Comparison of ENCODE assay signal across 9 mouse cellular contexts in genomic region chr1:87510166-87510691, GRCm38 (mm10). TPM values are rescaled to one million over a fixed set of nuclear protein-coding genes. Genes with fewer than 3 reads are reported as not detected.
A peak's percentile ranks its signal among the peaks of the same experiment; 100 is the strongest.
DNase-seq lines count a peak whose midpoint lies in the region; ATAC-seq lines count a peak whose summit lies in the region.
"Had no signal": no experiment of that assay in that cellular context is flagged by ENCODE, and none has a peak within 500 bp of the region (broad histone marks: within the 10 kb centered on the region; RNA-seq: fewer than 3 reads in every experiment).

No protein-coding gene starts in this region.

- peaks cover 61% of the 10 kb centered on the region for H3K27me3 ChIP-seq in embryonic facial prominence, embryonic 13.5 days
- peaks cover 26% of the 10 kb centered on the region for H3K27me3 ChIP-seq in hindbrain, embryonic 14.5 days (ENCODE audit: control insufficient read depth, insufficient read depth, low read length)
- peaks cover 70% of the 10 kb centered on the region for H3K27me3 ChIP-seq in limb, embryonic 13.5 days
- peaks cover 28% of the 10 kb centered on the region for H3K27me3 ChIP-seq in neural tube, embryonic 11.5 days (ENCODE audit: control insufficient read depth, insufficient read depth, low read length)

- peak; percentile 45; the same call in 1 of the 2 replicates for ATAC-seq in embryonic facial prominence, embryonic 13.5 days (ENCODE audit: insufficient number of reproducible peaks, insufficient read depth, low FRiP score, low TSS enrichment, low read depth)
- peak; percentile 86 for ATAC-seq in hindbrain, embryonic 14.5 days (ENCODE audit: low FRiP score)
- ATAC-seq in limb, embryonic 13.5 days (ENCODE audit: low FRiP score, low read depth) = peak; percentile 74
- peak; percentile 85 for ATAC-seq in neural tube, embryonic 11.5 days (ENCODE audit: insufficient read depth, low FRiP score, low TSS enrichment)

- WGBS in embryonic facial prominence, embryonic 13.5 days = under 1% methylated on average over 49 of the region's 61 CpGs
- WGBS in hindbrain, embryonic 14.5 days = under 1% methylated on average over 60 of the region's 61 CpGs
- WGBS in limb, embryonic 13.5 days = under 1% methylated on average over 43 of the region's 61 CpGs
- WGBS in neural tube, embryonic 11.5 days = under 1% methylated on average over 25 of the region's 61 CpGs

- no peaks in the 10 kb centered on the region for H3K9me3 ChIP-seq in embryonic facial prominence, embryonic 13.5 days
- H3K9me3 ChIP-seq in hindbrain, embryonic 14.5 days (ENCODE audit: control insufficient read depth, low read length) = no peaks in the 10 kb centered on the region
- H3K9me3 ChIP-seq in limb, embryonic 13.5 days = no peaks in the 10 kb centered on the region
- no peaks in the 10 kb centered on the region for H3K9me3 ChIP-seq in neural tube, embryonic 11.5 days (ENCODE audit: control insufficient read depth, low read length)

- H3K9ac ChIP-seq in embryonic facial prominence, embryonic 13.5 days = peak overlapping the region; percentile 73
- H3K9ac ChIP-seq in hindbrain, embryonic 14.5 days = peak overlapping the region; percentile 82
- peak overlapping the region; percentile 72 for H3K9ac ChIP-seq in limb, embryonic 13.5 days
- H3K9ac ChIP-seq in neural tube, embryonic 11.5 days (ENCODE audit: low read length) = peak overlapping the region; percentile 60

- peak overlapping the region; percentile 100 for H3K4me2 ChIP-seq in embryonic facial prominence, embryonic 13.5 days
- H3K4me2 ChIP-seq in hindbrain, embryonic 14.5 days (replicated peaks) = peak overlapping the region; percentile 72
- H3K4me2 ChIP-seq in limb, embryonic 13.5 days (replicated peaks) = peak overlapping the region; percentile 100
- peak overlapping the region; percentile 98 for H3K4me2 ChIP-seq in neural tube, embryonic 11.5 days (ENCODE audit: low read depth)

- intact Hi-C loops in gastrocnemius, postnatal 36 days (cut with DNase I) = no loop called here

- H3K4me3 ChIP-seq in embryonic facial prominence, embryonic 13.5 days = peak overlapping the region; percentile 72
- H3K4me3 ChIP-seq in hindbrain, embryonic 14.5 days (replicated peaks; ENCODE audit: low read length) = peak overlapping the region; percentile 83
- H3K4me3 ChIP-seq in limb, embryonic 13.5 days = peak overlapping the region; percentile 71
- H3K4me3 ChIP-seq in neural tube, embryonic 11.5 days (ENCODE audit: low read depth, low read length) = peak overlapping the region; percentile 66

- peak; percentile 54 for DNase-seq in gastrocnemius, postnatal 10 days
- DNase-seq in gastrocnemius, postnatal 36 days = no peak
- peak; percentile 29 to 37 for DNase-seq in adrenal gland, adult 18-20 months (ENCODE audit: low spot score in 2 of 2)
- peak; percentile 77 for DNase-seq in hindbrain, embryonic 14.5 days (ENCODE audit: low spot score)
- peak; percentile 71 for DNase-seq in neural tube, embryonic 11.5 days (ENCODE audit: low spot score)
- peak; percentile 20 to 35 for DNase-seq in thymus, postnatal 36 days

- no peaks in the 10 kb centered on the region for H3K36me3 ChIP-seq in embryonic facial prominence, embryonic 13.5 days
- no peaks in the 10 kb centered on the region for H3K36me3 ChIP-seq in hindbrain, embryonic 14.5 days (replicated peaks; ENCODE audit: control insufficient read depth, insufficient read depth)
- H3K36me3 ChIP-seq in limb, embryonic 13.5 days = no peaks in the 10 kb centered on the region
- H3K36me3 ChIP-seq in neural tube, embryonic 11.5 days (ENCODE audit: control insufficient read depth, insufficient read depth, low read length) = no peaks in the 10 kb centered on the region

- H3K27ac ChIP-seq in embryonic facial prominence, embryonic 13.5 days = no peak overlapping the region
- no peak overlapping the region for H3K27ac ChIP-seq in hindbrain, embryonic 14.5 days
- H3K27ac ChIP-seq in limb, embryonic 13.5 days = no peak overlapping the region
- H3K27ac ChIP-seq in neural tube, embryonic 11.5 days (ENCODE audit: low read depth, low read length) = no peak overlapping the region

- peaks cover 12% of the 10 kb centered on the region for H3K4me1 ChIP-seq in embryonic facial prominence, embryonic 13.5 days
- H3K4me1 ChIP-seq in hindbrain, embryonic 14.5 days (replicated peaks; ENCODE audit: control insufficient read depth, insufficient read depth, low read length) = no peaks in the 10 kb centered on the region; the same call in 1 of the 2 replicates
- peaks cover 12% of the 10 kb centered on the region for H3K4me1 ChIP-seq in limb, embryonic 13.5 days
- H3K4me1 ChIP-seq in neural tube, embryonic 11.5 days (ENCODE audit: control insufficient read depth, insufficient read depth, low read length) = peaks cover 7% of the 10 kb centered on the region

RNA-seq across cellular contexts. Expression of gene Neu2, which starts 0.5 kb away (rescaled TPM):
- 10 to 100 TPM; 14.1 to 15.6 TPM for total RNA-seq in gastrocnemius, postnatal 10 days (2021)
- 10 to 100 TPM in 1 of 2 experiments, 1 to 10 TPM in 1; 9.7 to 15.2 TPM for total RNA-seq in gastrocnemius, postnatal 36 days (2021)
- not detected for total RNA-seq in adrenal gland, adult 18-20 months (2021)
- not detected in 2 replicates for polyA plus RNA-seq in embryonic facial prominence, embryonic 13.5 days (2015; fragmentation: Nextera tagmentation; extraction: Ambion mirVana)
- polyA plus RNA-seq in hindbrain, embryonic 14.5 days (2014; fragmentation: Nextera tagmentation; extraction: Ambion mirVana) = 0.40 and 0.86 TPM in 2 replicates
- polyA plus RNA-seq in limb, embryonic 13.5 days (2015; fragmentation: Nextera tagmentation; extraction: Ambion mirVana) = not detected in 2 replicates
- not detected in 2 replicates for polyA plus RNA-seq in neural tube, embryonic 11.5 days (2014; fragmentation: Nextera tagmentation; extraction: Ambion mirVana)

RNA-seq across cellular contexts. Expression of gene Snorc, which starts 40.2 kb away (rescaled TPM):
- not detected for total RNA-seq in gastrocnemius, postnatal 10 days (2021)
- not detected for total RNA-seq in gastrocnemius, postnatal 36 days (2021)
- not detected for total RNA-seq in adrenal gland, adult 18-20 months (2021)
- 5.9 and 7.0 TPM in 2 replicates for polyA plus RNA-seq in embryonic facial prominence, embryonic 13.5 days (2015; fragmentation: Nextera tagmentation; extraction: Ambion mirVana)
- polyA plus RNA-seq in hindbrain, embryonic 14.5 days (2014; fragmentation: Nextera tagmentation; extraction: Ambion mirVana) = 0.78 and 1.0 TPM in 2 replicates
- 21.9 and 32.2 TPM in 2 replicates for polyA plus RNA-seq in limb, embryonic 13.5 days (2015; fragmentation: Nextera tagmentation; extraction: Ambion mirVana)
- polyA plus RNA-seq in neural tube, embryonic 11.5 days (2014; fragmentation: Nextera tagmentation; extraction: Ambion mirVana) = not detected in 2 replicates
- total RNA-seq: left cerebral cortex, postnatal 10 days had no signal

Comparison
In these comparisons a context has a peak if more than half of its experiments do, and no peak if none do; other contexts are left out.
1. DNase-seq: peak in gastrocnemius, postnatal 10 days (single experiment), adrenal gland, adult 18-20 months (2 of 2), hindbrain, embryonic 14.5 days (single experiment), neural tube, embryonic 11.5 days (single experiment) and thymus, postnatal 36 days (2 of 2); none in gastrocnemius, postnatal 36 days (0 of 2).
2. Peak in every context shown above with its lines, with median percentiles within 50 percentile points of each other: ATAC-seq, H3K4me2 ChIP-seq, H3K4me3 ChIP-seq and H3K9ac ChIP-seq.